18 mouse cellular contexts compared by ENCODE assay signal in the genomic region with DNA sequence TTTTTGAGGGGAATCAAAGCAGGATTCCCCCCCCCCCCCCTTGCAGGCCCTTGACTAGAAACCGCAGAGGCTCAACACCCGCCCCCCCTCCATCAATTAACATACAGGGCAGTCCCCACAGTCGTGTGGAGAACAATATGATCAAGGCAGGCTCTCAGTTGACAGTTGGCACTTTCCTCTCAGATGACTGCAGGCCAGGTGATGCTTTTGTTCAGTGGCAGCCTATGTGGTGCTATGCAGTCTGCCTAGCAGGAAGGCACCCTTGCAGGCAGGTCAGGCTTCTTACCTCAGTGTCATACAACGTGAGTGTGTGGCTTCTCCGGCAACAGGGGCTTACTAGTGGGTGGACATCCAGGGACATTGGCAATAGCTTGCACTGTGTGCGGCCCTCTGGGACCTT. TPM values are rescaled to one million over a fixed set of nuclear protein-coding genes. Genes with fewer than 3 reads are reported as not detected.
"Had no signal": no experiment of that assay in that cellular context is flagged by ENCODE, and none has a peak within 500 bp of the region (broad histone marks: within the 10 kb centered on the region; RNA-seq: fewer than 3 reads in every experiment).

No protein-coding gene starts in this region.

- H3K9ac ChIP-seq: kidney, embryonic 15.5 days; limb, embryonic 12.5 days; liver, embryonic 13.5 days; liver, postnatal 0 days; lung, embryonic 15.5 days; neural tube, embryonic 15.5 days had no signal

- H3K4me2 ChIP-seq: kidney, embryonic 15.5 days; limb, embryonic 12.5 days; liver, embryonic 13.5 days; lung, embryonic 15.5 days; neural tube, embryonic 15.5 days had no signal

- H3K27ac ChIP-seq: kidney, embryonic 15.5 days; limb, embryonic 12.5 days; liver, embryonic 13.5 days; lung, embryonic 15.5 days; macrophage; neural tube, embryonic 15.5 days; stomach, postnatal 0 days had no signal

- H3K36me3 ChIP-seq: kidney, embryonic 15.5 days; limb, embryonic 12.5 days; liver, embryonic 13.5 days; lung, embryonic 15.5 days; neural tube, embryonic 15.5 days had no signal

- H3K4me3 ChIP-seq: kidney, embryonic 15.5 days; limb, embryonic 12.5 days; liver, embryonic 13.5 days; lung, embryonic 15.5 days; megakaryocyte, embryonic 14.5 days; myocyte; neural tube, embryonic 15.5 days had no signal

- H3K27me3 ChIP-seq: kidney, embryonic 15.5 days; limb, embryonic 12.5 days; liver, embryonic 13.5 days; lung, embryonic 15.5 days; neural tube, embryonic 15.5 days had no signal

- ATAC-seq: liver, postnatal 0 days had no signal

- H3K4me1 ChIP-seq: kidney, embryonic 15.5 days; liver, embryonic 13.5 days; lung, embryonic 15.5 days; megakaryocyte, embryonic 14.5 days; neural tube, embryonic 15.5 days had no signal

- DNase-seq: kidney, adult 2 months; kidney, postnatal 36 days; layer of hippocampus, adult 9-11 months; liver; liver, embryonic 13.5 days; liver, postnatal 0 days; lung, postnatal 14 days had no signal

- H3K9me3 ChIP-seq: kidney, embryonic 15.5 days; liver, embryonic 13.5 days; lung, embryonic 15.5 days; neural tube, embryonic 15.5 days had no signal

RNA-seq across cellular contexts. Expression of a gene that starts 17.4 kb away (rescaled TPM):
- total RNA-seq: layer of hippocampus, adult 18-20 months; left cerebral cortex, postnatal 36 days had no signal
- polyA plus RNA-seq: kidney, adult 2 months; kidney, embryonic 15.5 days; limb, embryonic 12.5 days; liver, embryonic 13.5 days; liver, postnatal 0 days; lung, embryonic 15.5 days; macrophage; myocyte; neural tube, embryonic 11.5 days; neural tube, embryonic 15.5 days; stomach, postnatal 0 days had no signal

RNA-seq across cellular contexts. Expression of a gene that starts 25.1 kb away (rescaled TPM):
- total RNA-seq: layer of hippocampus, adult 18-20 months had no signal
- polyA plus RNA-seq: liver, embryonic 13.5 days; macrophage; myocyte had no signal
